Mouse (Mus musculus) cortical plate, adult 2 months (tissue): ENCODE measurements around the gene Magel2.

ENCODE experiments used
- CTCF ChIP-seq: fragments of 200-500 bp; IDR thresholded peaks from 2 replicates; pipeline ENCODE4 v1.5.1; 2011; ENCODE audit warnings: mild to moderate bottlenecking, control low read depth, low read length; ENCODE audit not compliant: insufficient read depth; ENCODE audit errors: extremely low read depth
- POLR2A ChIP-seq: fragments of 200-500 bp; IDR thresholded peaks from 2 replicates; pipeline ENCODE4 v1.6.1; 2011; ENCODE audit warnings: mild to moderate bottlenecking, low read length, control low read depth; ENCODE audit not compliant: insufficient read depth; ENCODE audit errors: extremely low read depth

DNA sequence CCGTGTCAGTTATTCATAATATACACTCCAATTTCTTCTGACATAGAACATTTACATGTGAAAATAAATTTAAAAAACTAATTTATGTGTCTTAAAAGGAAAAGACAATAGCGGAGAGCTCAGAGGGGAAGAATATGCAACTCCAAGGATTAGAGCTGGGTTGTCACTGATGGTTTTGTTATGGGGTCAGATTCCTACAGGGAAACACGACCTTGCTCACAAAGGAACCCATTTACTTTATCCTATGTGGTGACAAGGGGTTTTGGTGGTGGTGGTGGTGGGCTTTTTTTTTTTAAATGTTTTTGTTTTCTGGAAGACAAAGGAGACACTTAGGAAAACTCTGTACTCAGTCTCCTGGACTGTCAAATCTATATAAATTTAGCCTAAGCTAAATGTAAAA is 31.0 kb downstream of the Magel2 start:
- no peak for TF ChIP-seq CTCF
- TF ChIP-seq POLR2A = no peak
